In the genomic region with DNA sequence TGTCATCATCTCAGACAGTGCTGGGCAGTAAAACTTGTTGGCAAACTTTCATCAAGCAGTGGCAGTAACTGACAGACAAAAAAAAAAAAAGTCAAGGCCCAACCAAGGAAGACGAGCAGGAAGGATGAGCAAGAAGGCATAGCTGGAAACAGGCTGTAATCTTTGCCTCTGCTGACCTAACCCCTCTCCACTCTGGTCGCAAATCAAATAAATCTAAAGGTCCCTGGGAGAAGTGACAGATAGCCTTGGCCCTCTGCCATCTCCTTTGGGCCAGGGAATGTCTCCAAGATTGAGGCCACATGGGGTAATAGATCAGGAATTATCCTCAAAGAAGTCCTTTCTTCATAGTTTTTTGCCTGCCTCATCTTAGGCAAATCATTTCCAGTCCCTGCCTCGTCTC, we compare ENCODE assay signal across 8 mouse cellular contexts. TPM values are rescaled to one million over a fixed set of nuclear protein-coding genes. Genes with fewer than 3 reads are reported as not detected.
A peak's percentile ranks its signal among the peaks of the same experiment; 100 is the strongest.
DNase-seq lines count a peak whose midpoint lies in the region; ATAC-seq and TF ChIP-seq lines count a peak whose summit lies in the region.
"Had no signal": no experiment of that assay in that cellular context is flagged by ENCODE, and none has a peak within 500 bp of the region (broad histone marks: within the 10 kb centered on the region; RNA-seq: fewer than 3 reads in every experiment).

No protein-coding gene starts in this region.

- H3K4me2 ChIP-seq in limb, embryonic 14.5 days (replicated peaks; ENCODE audit: low read depth, low read length, severe bottlenecking) = no peak overlapping the region

- H3K27ac ChIP-seq in limb, embryonic 14.5 days (replicated peaks; ENCODE audit: low read depth, low read length) = no peak overlapping the region
- H3K27ac ChIP-seq in limb, embryonic 10.5 days = no peak overlapping the region

- ATAC-seq in limb, embryonic 14.5 days (ENCODE audit: low FRiP score, low read depth) = no peak

- no peaks in the 10 kb centered on the region for H3K27me3 ChIP-seq in limb, embryonic 14.5 days (ENCODE audit: control insufficient read depth, insufficient read depth, low read length)
- no peaks in the 10 kb centered on the region for H3K27me3 ChIP-seq in limb, embryonic 10.5 days (ENCODE audit: low read depth, poor library complexity, severe bottlenecking)

- WGBS in limb, embryonic 14.5 days = 47% methylated on average over 3 of the region's 3 CpGs
- WGBS in limb, embryonic 10.5 days = 43% methylated on average over 3 of the region's 3 CpGs

- no peaks in the 10 kb centered on the region for H3K9me3 ChIP-seq in limb, embryonic 14.5 days (ENCODE audit: control insufficient read depth, low read length)
- H3K9me3 ChIP-seq in limb, embryonic 10.5 days (replicated peaks) = no peaks in the 10 kb centered on the region

- DNase-seq in limb, embryonic 14.5 days (ENCODE audit: low spot score) = peak; percentile 9
- DNase-seq in limb, embryonic 10.5 days (ENCODE audit: low spot score) = no peak
- peak; percentile 93 for DNase-seq in adrenal gland, postnatal 10 days
- DNase-seq in kidney, postnatal 14 days = peak; percentile 68
- peak; percentile 55 for DNase-seq in ovary, postnatal 36 days (ENCODE audit: low spot score)
- DNase-seq in T-cell, adult 2 months (ENCODE audit: low spot score) = no peak
- no peak for DNase-seq in frontal cortex, postnatal 25 days (ENCODE audit: low spot score in 2 of 2)
- DNase-seq: right cerebral cortex, postnatal 14 days had no signal

- H3K9ac ChIP-seq in limb, embryonic 14.5 days (ENCODE audit: low read depth, low read length, severe bottlenecking) = no peak overlapping the region

- H3K4me1 ChIP-seq in limb, embryonic 14.5 days (ENCODE audit: control insufficient read depth, insufficient read depth, low read length) = no peaks in the 10 kb centered on the region
- H3K4me1 ChIP-seq in limb, embryonic 10.5 days = no peaks in the 10 kb centered on the region

- no peak for TF ChIP-seq POLR2A in limb, embryonic 14.5 days (IDR thresholded peaks at IDR 0.05; ENCODE audit: borderline replicate concordance, extremely low read depth, insufficient read depth, insufficient read length)

- no peak overlapping the region for H3K4me3 ChIP-seq in limb, embryonic 14.5 days (replicated peaks; ENCODE audit: low read length)
- no peak overlapping the region for H3K4me3 ChIP-seq in limb, embryonic 10.5 days

- no peaks in the 10 kb centered on the region for H3K36me3 ChIP-seq in limb, embryonic 14.5 days (ENCODE audit: control insufficient read depth, insufficient read depth, low read length)
- no peaks in the 10 kb centered on the region for H3K36me3 ChIP-seq in limb, embryonic 10.5 days

RNA-seq across cellular contexts. Expression of a gene that starts 33.3 kb away (rescaled TPM):
- 80.7 and 84.7 TPM in 2 replicates for polyA plus RNA-seq in limb, embryonic 14.5 days (2012; rRNA removed)
- polyA plus RNA-seq in limb, embryonic 14.5 days (2014; fragmentation: Nextera tagmentation; extraction: Ambion mirVana) = 76.5 and 77.0 TPM in 2 replicates
- polyA plus RNA-seq in limb, embryonic 10.5 days (2016; fragmentation: Nextera tagmentation; extraction: Ambion mirVana) = 42.1 and 51.1 TPM in 2 replicates
- 100 to 1,000 TPM; 252 to 260 TPM for total RNA-seq in adrenal gland, postnatal 10 days (2021)

RNA-seq across cellular contexts. Expression of a gene that starts 59.3 kb away (rescaled TPM):
- polyA plus RNA-seq in limb, embryonic 14.5 days (2012; rRNA removed) = 13.5 and 18.6 TPM in 2 replicates
- 31.2 and 38.6 TPM in 2 replicates for polyA plus RNA-seq in limb, embryonic 14.5 days (2014; fragmentation: Nextera tagmentation; extraction: Ambion mirVana)
- 4.3 and 5.2 TPM in 2 replicates for polyA plus RNA-seq in limb, embryonic 10.5 days (2016; fragmentation: Nextera tagmentation; extraction: Ambion mirVana)
- 100 to 1,000 TPM; 129 to 142 TPM for total RNA-seq in adrenal gland, postnatal 10 days (2021)

Comparison
In these comparisons a context has a peak if more than half of its experiments do, and no peak if none do; other contexts are left out.
1. DNase-seq: peak in limb, embryonic 14.5 days (single experiment), adrenal gland, postnatal 10 days (single experiment), kidney, postnatal 14 days (single experiment) and ovary, postnatal 36 days (single experiment); none in limb, embryonic 10.5 days (single experiment), T-cell, adult 2 months (single experiment) and frontal cortex, postnatal 25 days (0 of 2).